Mouse (Mus musculus): ENCODE measurements around the gene Tubgcp5.

- no peak for TF ChIP-seq CTCF (IDR thresholded peaks at IDR 0.05; ENCODE audit: borderline replicate concordance, insufficient read depth, low read depth, low read length)
- TF ChIP-seq POLR2A (IDR thresholded peaks at IDR 0.05; ENCODE audit: borderline replicate concordance, insufficient read depth, low read length), result no peak
These were observed 86.9 kb downstream of the Tubgcp5 start for GRCm38 (mm10) chr7:55880882-55881281.

Measured in cerebellum, adult 2 months (tissue).